Mouse (Mus musculus) spleen, postnatal 0 days (tissue): Measurements from ENCODE around the gene Sobp. TPM values are rescaled to one million over a fixed set of nuclear protein-coding genes. Genes with fewer than 3 reads are reported as not detected.

Experiments
- polyA plus RNA-seq: library from polyadenylated mRNA; unstranded; fragments of >200 nt; fragmentation: Nextera tagmentation; extraction: Ambion mirVana; gene quantifications from 2 replicates; pipeline ENCODE4 v1.2.1, GENCODE M21; 2015

Gene Sobp
- 0.08 TPM in 1 of 2 replicates, not detected in the other for polyA plus RNA-seq

DNA sequence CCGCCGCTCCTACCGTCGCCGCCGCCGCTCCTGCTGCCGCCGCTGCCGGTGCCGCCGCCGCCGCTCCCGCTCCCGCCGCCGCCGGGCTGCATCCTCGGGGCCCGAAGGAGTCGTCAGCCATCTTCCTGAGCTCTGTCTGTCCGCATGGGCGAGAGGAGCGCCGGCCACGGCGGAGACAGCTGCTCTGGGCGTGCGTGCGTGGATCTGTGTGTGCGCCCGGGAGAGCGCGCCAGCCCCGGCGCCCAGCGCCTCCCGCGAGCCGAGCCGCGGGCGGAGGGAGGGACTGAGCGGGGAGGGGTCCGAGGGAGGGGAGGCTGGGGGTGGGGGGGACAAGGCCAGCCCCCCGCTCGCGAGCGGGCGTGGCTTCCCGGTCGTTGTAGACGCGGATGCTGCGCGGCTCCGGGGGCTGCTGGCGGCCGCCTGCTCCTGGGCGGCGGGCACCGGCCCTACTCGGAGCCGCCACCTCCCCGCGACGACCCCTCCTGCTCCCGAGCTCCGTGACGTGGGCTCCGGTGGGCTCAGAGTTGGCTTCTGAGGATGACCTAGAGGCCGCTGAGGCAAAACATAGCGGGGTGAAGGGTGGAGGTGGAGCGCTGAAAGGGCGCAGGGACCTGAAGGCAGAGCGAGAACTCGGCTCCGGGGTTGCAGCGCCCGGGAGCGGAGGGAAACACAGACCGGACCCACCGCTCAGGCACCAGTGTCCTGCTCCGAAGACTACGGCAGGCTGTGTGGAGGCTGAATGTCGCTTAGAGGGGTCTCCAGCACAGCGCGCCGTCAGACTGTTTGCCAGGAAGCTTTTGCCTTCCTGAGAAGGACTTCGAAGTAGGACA is at the start of gene Sobp, which contains the start of gene 9030612E09Rik:
Gene Sobp, minus strand, starts transcription at position 205 of the 830 bp plus-strand sequence.
Gene 9030612E09Rik, plus strand, starts transcription at position 379 of the 830 bp plus-strand sequence.

DNA sequence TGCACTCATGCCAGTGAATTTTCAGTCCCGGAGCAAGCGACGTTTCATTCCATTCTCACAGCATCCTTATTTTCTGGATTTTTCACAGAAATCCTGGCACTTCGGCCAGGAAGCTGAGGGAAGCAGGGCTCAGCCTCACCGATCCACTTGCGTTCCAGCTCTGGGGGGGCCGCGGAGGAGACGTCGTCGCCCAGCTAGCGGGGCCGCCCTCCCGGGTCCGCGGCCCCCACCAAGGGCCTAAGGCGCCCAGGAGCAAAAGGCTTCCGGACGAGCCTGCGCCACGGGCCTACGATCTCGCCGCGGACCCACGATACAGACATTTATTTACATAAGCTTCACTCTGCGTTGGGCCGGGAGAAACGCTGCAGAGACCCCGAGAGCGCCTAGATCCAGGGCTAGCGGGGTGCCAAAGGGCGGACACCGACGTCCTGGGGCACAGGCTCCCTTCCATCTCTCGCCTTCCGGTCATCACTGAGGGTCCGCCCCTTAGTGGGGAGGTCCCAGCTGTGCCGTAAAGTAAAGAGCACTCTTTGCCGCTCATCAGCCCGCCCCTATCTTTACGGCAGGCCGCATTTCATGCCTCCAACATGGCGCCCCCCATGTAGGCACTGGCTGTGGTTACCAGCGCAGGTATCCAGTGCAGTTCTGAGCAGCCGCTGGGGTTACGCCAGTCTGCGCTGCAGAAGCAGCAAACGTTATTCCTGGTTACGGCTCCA is 46.7 kb upstream of the Sobp start, which contains the start of gene Pdss2:
Gene Pdss2, plus strand, starts transcription at position 577 of the 716 bp plus-strand sequence.

Other genes with a start within 250 kb of the Sobp start
- gene 9030612E09Rik, start 174 bp upstream of the Sobp start, polyA plus RNA-seq = not detected in 2 replicates
- gene Pdss2, start 47.0 kb upstream of the Sobp start, polyA plus RNA-seq = 5.3 and 5.8 TPM in 2 replicates